Mouse (Mus musculus) retina, embryonic 14.5 days (tissue): ENCODE data around the gene Fbxo22.
"Not testable (repeated sequence)": the region's sequence is repeated elsewhere in the genome, so short reads cannot be mapped to it uniquely, and the experiment has no call there.

Experiments used
- DNase-seq: peaks from one replicate; pipeline ENCODE4 v3.0.0-alpha.2; 2015; ENCODE audit warnings: low spot score

Fbxo22 gene

DNA sequence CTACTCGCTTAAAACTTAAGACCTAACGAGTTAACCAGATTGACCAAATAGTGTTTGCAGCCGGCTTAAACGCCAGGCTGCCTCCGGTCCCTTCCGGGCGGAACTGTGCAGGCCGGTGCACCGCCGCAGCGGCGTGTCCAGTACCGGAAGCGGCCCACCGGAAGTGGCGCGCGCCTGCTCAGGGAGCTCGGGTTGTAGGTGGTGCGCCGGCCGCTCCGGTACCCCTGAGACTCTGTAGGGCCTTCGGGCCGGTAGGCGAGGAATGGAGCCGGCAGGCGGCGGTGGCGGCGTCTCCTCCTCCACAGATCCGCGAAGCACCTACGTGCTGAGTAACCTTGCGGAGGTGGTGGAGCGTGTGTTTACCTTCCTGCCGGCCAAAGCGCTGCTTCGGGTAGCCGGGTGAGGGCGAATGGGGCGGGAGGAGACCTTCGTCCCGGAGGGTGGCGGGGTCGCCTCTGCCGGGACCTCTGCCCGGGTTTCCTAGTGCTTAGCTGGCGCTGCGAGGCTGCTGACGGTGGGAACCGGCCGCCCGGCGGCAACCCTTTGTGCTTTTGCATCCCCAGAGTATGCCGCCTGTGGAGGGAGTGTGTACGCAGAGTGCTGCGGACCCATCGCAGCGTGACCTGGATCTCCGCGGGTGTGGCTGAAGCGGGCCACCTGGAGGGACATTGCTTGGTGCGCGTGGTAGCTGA lies at the start of gene Fbxo22:
TSS of gene Fbxo22 (plus strand) at position 136 of the 692 bp plus-strand sequence.
- peak; percentile 90 for DNase-seq

DNA sequence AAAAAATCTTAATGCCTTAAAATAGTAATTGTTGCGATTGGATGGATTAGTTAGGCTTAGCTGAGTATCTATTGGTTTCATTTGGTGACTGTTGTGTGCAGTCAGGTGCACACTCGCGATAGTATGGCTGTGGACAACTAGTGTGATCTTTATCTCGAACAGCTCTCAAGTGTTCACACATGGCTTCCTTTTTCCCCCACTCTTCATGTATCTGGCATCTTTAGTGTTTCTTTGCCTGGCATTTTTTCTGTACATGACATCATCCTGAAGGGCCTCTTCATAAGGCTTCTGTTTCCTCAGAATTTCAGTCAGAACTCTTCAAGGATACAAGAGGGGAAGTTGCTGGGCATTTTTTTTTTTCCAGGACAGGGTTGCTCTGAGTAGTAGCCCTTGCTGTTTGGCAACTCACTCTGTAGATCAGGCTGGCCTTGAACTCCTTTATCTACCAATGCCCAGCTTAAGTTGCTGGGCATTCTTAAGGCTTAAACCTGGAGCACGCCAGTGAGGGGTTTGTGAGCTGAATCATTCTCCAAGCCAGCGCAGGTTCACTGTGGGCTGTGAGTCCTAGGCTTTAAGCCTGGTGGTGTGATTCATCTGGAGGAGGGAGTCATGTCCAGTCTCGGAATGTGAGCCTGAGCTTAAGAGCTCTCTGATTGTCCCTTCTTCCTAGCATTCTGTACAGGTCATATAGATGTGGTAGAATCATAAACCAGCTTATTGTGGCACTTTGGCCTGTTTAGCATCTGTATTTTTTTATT lies 37.9 kb upstream of the Fbxo22 start:
- no peak for DNase-seq

DNA sequence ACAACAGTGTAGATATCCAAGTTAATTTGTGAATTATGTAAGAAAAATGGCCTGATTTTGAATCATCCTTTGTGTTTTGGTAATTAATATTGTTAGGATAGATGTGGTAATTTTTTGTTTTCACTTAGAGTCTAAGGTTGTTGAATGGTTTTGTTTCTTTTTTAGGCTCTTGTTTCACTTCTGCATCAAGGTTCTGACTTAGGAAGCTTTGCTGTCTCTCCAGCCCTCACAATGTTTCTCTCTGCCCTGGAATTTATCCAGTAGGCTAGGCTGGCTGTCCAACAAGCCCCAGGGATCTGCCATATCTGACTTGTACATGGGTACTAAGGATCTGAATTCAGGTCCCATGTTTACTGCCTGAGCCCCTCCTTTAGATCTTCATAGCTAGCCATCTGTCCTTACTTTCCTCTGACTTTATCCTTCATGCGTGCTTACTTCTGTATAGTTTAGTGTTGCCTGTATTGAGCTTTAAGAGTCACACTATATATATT lies 36.5 kb upstream of the Fbxo22 start:
- DNase-seq = no peak

DNA sequence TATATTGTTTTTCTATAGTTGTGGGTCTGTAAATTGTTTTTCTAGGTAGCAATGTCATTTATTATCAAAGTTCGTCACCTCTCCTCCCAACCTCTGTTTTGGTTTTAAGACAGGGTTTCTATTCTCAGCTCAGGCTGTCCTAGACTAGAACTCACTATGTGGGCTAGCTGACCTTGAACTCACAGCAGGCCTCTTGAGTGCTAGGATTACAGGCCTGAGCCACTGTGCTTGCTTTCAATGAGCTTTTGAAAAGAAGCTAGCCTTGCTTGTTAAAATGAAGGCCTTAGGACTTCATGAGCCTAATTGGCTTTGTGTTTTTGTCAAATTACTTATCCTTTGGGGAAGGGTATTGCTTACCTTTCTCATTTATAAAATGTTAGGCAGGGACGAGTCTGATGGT lies 34.5 kb upstream of the Fbxo22 start:
- DNase-seq = no peak

DNA sequence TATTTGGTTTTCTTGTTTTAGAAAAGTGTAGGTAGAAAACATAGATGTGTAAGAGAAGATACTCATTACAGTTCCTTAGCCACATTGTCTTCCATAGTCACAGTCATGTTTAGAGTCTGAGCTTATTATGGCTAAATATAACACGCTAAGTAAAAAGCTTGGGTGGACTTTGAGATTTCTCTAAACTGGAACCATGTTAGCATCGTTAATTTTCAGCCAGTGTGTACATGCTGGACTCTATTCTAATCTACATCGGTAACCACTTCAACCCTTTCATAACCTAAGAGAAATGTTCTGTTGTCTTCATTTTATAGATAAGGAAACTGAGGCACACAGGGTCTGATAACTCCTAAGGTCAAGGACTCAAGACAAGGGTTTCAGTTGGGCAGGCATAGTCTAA lies 12.8 kb upstream of the Fbxo22 start:
- no peak for DNase-seq

DNA sequence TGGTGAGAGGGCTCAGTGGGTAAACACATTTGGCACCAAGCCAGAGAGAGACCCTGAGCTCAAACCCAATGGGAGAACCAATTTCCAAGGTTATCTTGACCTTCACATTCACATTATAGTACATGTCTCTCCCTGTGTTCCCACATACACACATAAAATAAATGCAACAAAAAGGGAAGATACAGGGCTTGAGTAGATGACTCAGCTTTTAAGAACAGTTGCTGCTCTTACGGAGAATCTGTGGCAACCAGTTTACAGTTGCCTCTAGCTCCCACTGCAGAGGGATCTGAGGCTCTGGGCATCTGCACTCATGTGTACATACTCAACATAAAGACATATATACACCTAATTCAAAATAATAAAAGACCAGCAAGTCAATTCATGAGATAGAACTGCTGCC lies 10.5 kb upstream of the Fbxo22 start:
- no peak for DNase-seq

DNA sequence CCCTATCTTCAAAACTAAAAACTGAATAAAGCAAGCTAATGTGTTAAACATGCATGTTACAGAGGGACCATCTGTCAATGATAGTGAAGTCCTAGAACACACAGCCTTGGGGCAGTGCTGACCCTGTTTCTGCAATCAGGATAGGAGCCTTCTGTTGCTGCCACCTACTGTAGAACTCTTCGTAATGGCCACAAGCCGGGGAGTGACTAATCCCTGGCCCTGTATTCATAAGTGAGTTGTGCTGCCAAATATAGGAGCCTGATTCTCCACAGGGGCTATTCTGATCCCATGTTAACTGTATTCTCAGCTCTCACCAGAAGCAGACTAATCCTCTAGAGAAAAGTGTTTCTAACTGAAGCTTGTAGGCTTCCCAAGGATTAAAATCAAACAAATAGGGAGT lies 9.4 kb upstream of the Fbxo22 start:
- peak; percentile 36 for DNase-seq

DNA sequence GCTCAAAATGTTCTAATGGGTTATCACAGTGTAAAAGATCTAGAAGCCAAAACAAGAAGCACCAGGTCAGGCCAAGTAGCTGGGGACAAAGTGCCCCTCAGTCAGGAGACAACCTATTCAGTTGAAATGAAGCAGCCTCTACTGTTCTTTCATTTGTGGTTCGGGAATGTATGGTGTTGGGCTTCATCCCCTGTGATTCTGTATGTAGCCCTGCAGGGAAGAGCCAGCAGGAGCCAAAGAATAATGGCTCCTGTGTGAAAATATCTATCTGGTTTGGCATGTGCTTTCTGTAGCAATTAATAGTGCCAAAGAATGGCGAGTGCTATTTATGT lies 301 bp upstream of the Fbxo22 start:
- no peak for DNase-seq

DNA sequence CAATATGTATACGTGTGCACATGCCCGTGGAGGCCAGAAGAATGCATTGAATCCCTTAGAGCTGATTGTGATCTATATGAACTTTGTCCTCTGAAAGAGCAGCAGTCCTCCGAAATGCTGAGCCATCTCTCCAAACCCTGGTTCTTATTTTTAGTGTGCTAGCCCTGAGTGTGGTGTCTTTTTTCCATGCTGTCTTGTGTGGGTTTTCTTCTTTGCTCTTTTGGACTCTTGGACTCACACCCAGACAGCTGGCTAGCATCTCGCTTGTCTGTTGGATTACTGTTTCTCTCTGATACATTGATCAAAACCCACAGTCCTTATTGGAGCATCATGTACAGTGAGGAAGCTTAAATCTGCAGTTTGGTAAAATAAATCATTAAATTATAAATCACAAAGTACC lies 2.9 kb downstream of the Fbxo22 start:
- no peak for DNase-seq

DNA sequence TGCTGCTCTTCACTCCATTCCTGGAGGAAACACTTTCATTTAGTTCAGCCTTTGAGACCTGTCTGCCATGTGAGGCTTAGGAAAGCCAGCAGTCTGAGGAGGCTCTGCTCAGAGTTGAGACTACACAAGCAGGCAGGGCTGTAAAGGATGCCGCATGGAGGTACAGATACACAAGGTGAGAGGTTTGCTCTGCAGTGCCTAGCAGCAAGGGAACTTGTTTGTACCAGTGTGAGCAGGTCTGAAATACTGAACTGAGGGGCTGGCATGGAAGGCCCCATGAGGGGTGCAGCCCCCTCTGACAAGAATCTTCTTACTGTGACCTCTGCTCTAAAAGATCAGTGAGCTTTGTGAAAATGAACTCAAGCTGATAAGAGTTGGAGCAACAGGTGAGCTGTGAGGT lies 4.7 kb downstream of the Fbxo22 start:
- DNase-seq = no peak

DNA sequence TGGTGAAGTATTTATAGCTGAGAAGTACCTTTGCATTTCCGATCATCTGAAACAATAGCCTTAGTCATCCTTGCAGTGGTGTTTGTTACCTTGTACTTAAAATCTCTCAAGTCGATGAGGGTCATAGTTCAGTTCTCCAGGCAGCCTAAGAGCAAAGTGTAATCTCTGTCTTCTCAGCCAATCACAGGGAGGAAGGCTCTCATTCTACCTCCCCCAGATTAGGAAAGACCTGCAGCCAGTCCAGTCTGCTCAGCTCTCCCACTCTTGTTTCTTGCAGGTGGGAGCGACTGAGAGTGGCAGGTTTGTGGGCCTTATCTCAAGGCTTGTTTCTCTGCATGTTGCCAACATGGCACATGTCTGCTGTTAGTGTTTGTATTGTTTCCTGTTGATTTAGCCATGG lies 6.3 kb downstream of the Fbxo22 start:
- no peak for DNase-seq

DNA sequence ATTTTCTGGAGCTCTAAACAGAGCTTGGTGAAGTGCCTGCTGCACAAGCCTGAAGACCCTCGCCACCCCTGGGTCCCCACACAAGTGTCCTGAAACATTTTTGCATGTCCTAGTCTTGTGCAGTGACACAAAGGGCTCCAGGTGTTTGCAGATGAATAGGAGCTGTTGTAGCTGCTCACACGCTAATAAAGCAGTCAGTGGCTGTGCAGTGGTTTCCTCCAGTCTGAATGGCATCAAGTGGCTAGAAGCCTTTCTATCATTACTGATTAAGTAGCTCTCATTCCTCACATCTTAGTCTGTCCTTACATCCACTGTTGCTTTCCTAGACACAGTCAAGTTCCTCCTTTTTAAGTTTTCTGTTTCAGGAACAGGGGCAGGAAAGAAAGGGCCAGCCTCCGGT lies 6.9 kb downstream of the Fbxo22 start:
- no peak for DNase-seq

DNA sequence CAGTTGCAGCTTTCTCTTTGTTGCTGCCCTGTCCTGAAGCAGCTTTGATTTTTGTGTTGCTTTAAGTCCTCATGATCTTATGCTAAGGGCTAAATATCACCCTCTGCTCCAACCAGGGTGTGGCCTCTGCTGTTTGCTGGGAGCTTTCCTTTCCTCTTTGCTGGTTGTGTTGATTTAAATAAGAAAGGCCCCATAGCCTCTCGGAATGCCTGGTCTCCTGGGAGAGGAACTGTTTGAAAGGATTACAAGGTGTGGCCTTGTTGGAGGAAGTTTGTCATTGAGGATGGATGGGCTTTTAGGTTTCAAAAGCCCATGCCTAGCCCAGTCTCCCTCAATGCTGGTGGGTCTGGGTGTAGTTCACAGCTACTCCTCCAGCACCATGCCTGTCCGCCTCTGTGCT lies 7.4 kb downstream of the Fbxo22 start:
- no peak for DNase-seq

DNA sequence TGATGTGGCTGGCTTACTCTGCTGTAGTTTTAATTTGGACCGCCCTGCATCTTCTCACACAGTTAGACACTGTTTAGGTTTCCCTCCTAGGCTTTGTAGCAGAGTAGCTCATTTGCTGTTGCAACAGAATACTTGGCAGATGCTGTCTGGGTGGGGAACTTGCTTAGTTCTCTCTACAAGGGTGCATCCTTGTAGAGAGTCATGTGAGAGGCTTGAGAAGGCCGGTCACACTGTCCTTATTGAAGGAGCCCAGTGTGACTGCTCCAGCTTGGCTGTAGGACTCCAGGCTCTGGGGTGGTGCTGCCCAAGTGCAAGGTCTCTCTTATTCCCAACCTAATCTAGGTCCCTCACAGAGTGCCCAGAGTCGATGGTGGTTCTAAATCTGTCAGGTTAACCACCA lies 8.7 kb downstream of the Fbxo22 start:
- DNase-seq = no peak

DNA sequence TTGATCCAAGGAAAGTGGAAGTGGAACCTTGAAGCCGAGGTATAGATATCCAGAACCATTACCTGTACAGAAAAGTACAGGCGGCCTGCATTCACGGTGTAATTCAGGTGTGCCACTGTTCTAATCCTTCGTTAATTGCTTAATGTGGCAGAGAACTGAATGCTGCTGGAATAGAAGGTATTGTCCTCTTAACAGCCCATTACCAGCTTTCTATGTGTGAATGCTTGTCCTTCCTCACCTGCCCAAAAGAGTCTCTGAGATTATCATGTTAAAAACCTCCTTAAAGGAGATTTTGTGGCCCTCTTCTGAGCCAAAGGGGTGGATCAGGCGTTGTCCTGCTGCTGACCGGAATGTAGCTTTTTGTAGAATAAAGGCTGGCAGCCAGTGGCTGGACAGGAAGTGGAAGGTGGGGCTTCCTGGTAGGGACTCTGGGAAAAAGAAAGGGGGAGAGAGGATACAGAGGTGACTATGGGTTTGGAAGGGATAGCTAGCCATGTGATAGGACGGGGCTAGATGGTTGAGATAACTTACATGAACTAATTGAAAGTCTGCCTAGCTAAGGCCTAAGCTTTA lies 16.5 kb downstream of the Fbxo22 start:
- no peak for DNase-seq

DNA sequence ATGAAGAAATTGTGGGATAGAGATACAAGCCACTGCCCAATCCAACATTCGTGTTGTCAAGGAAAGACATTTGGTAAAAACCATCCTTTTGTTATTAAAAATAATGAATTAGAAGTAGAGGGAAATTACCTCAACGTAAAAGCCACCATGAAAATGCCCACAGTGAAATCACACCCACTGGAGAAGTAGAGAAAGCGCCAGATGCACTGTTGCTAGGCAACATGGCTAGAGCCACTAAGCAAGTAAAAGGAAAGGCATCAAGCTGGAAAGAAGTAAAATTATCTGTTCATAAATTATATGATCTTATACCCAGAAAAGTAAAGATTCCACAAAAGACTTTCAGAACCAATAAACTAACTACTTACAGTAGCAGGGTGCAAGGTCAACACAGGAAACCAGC lies 17.5 kb downstream of the Fbxo22 start:
- no peak for DNase-seq

DNA sequence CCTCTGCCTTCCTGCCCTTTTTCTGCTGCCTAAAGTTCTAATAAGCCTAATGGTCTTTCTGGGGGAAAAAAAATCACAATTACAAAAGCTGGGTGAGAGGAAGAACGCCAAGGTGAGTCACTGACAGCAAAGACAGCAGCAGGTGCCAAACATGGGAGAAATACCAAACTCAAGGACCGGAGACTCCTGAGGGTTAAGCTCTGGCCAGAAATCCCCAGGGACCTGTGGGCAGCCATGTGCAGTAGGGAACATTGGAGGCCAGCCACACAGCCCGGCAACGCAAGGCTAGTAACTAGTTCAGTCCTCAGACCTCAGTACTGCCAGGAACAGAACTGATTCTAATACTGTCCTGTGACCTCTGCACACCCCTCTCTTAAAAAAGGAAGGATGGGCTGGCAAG lies 19.4 kb downstream of the Fbxo22 start:
- DNase-seq = no peak

DNA sequence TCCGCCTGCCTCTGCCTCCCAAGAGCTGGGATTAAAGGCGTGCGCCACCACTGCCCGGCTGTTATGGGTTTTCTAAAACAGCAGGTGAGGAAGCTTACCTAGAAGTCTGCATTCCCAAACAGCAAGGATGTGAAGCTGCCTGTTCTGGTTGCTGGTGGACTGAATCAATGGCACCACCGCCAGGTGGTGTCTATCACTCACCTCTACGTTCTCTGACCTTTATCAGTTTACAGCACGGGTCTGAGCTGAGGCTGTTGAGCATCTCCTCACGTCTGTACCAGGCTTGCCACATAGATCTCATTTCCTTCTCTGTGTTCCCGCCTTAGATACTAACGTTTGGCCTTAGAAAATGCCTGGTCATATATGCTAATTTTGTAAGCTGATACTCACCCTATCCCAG lies 20.3 kb downstream of the Fbxo22 start:
- DNase-seq = no peak

DNA sequence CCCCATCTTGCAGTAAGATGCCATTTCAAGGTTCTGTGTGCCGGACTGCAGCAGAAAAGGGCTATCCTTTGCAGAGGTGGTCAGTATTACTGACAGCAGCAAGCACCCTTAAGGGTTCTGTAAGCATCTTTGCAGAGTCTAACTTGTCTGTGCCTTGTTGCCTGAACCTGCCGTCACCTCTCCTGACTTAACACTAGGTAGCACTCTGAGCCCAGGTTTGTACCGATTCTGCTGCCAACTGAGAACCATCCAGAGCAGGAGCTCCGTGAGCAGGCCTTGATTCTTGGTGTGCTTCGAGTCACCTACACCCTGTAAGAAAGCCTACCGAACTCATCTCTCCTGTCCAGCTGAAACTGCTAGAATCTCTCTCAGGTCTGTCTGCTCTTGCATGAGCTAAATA lies 22.8 kb downstream of the Fbxo22 start:
- no peak for DNase-seq

DNA sequence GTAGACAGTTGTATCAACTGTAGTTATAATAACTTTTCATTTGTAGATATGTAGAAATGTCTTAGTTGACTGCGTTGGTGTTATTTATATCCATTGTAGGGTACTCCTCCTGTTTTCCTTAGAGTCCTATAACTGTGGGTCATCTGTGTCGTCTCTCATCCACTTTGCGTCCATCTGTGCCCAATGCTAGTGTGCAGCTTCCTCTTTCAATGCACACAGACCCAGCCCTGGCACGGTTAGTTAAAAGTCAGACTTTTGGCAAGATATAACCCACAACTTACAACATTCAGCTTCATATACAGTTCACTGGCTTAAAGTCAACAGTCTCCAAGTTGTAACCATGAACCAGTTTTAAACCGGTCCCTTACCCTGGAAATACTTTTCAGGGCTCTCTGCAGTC lies 23.4 kb downstream of the Fbxo22 start:
- no peak for DNase-seq

DNA sequence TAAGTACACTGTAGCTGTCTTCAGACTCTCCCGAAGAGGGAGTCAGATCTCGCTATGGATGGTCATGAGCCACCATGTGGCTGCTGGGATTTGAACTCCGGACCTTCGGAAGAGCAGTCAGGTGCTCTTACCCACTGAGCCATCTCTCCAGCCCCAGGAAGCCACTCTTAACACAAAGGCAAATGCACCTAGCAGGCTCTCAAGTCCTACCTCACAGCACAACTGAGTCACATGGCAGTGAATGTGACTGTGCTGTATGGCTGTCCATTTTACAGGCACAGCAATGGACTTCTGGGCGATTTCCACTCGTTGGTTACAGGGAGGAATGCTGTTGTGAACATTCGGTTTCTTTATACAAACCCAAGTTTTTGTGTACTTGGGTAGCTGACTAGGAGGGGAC lies 23.9 kb downstream of the Fbxo22 start:
- DNase-seq = no peak

DNA sequence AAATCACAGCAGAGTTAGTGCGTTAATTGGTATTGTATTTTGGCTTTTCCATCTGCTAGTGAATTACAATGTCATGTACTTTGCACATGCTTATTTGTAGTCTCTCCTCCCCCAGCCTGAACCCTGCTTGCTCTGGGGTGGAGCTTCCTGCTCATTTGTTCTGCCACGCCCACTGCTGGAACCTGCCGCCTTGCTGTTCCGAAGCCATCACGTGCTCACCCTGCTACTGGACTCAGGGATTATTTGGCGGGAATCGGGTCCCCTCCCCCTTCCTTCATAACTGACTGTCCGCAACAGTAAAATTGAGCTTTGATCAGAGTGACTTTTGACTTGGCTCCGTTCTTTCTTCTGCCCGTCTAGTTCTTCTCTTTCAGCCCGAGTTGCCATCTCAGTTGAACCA lies 24.4 kb downstream of the Fbxo22 start:
- DNase-seq = not testable (repeated sequence)
